ENCODE assay signal across 8 mouse cellular contexts in genomic region chr10:5786923-5787322, GRCm38 (mm10). TPM values are rescaled to one million over a fixed set of nuclear protein-coding genes. Genes with fewer than 3 reads are reported as not detected.
DNase-seq lines count a peak whose midpoint lies in the region; ATAC-seq and TF ChIP-seq lines count a peak whose summit lies in the region.

No protein-coding gene starts in this region.

- peak; percentile 76 for TF ChIP-seq CTCF in lung, embryonic 14.5 days (IDR thresholded peaks at IDR 0.05; ENCODE audit: low read depth)

- H3K36me3 ChIP-seq in midbrain, embryonic 11.5 days (ENCODE audit: control insufficient read depth, insufficient read depth, low read length), result no peaks in the 10 kb centered on the region
- H3K36me3 ChIP-seq in midbrain, embryonic 16.5 days (ENCODE audit: control insufficient read depth, insufficient read depth, low read length), result no peaks in the 10 kb centered on the region
- no peaks in the 10 kb centered on the region for H3K36me3 ChIP-seq in lung, embryonic 14.5 days (ENCODE audit: insufficient read depth)

- H3K9ac ChIP-seq in midbrain, embryonic 11.5 days (ENCODE audit: low read length), result no peak overlapping the region
- no peak overlapping the region for H3K9ac ChIP-seq in midbrain, embryonic 16.5 days (ENCODE audit: low read depth, low read length)
- no peak overlapping the region for H3K9ac ChIP-seq in lung, embryonic 14.5 days

- WGBS in midbrain, embryonic 11.5 days, result 26% methylated on average over 4 of the region's 4 CpGs
- 28% methylated on average over 4 of the region's 4 CpGs for WGBS in midbrain, embryonic 16.5 days
- WGBS in lung, embryonic 14.5 days, result 23% methylated on average over 4 of the region's 4 CpGs

- H3K4me1 ChIP-seq in midbrain, embryonic 11.5 days (ENCODE audit: control insufficient read depth, insufficient read depth, low read length), result no peaks in the 10 kb centered on the region
- no peaks in the 10 kb centered on the region for H3K4me1 ChIP-seq in midbrain, embryonic 16.5 days (ENCODE audit: control insufficient read depth, insufficient read depth, low read length)
- no peaks in the 10 kb centered on the region for H3K4me1 ChIP-seq in lung, embryonic 14.5 days (ENCODE audit: insufficient read depth)

- ATAC-seq in frontal cortex, adult (ENCODE audit: low TSS enrichment), result peak; percentile 94; the same call in 1 of the 2 replicates
- ATAC-seq in midbrain, embryonic 11.5 days (ENCODE audit: low FRiP score), result peak; percentile 50; the same call in 1 of the 2 replicates
- ATAC-seq in midbrain, embryonic 16.5 days, result no peak
- no peak for ATAC-seq in lung, embryonic 14.5 days (ENCODE audit: insufficient read depth)

- H3K4me2 ChIP-seq in midbrain, embryonic 11.5 days, result no peak overlapping the region
- H3K4me2 ChIP-seq in midbrain, embryonic 16.5 days (ENCODE audit: low read length), result no peak overlapping the region
- H3K4me2 ChIP-seq in lung, embryonic 14.5 days, result no peak overlapping the region

- no peaks in the 10 kb centered on the region for H3K27me3 ChIP-seq in midbrain, embryonic 11.5 days (ENCODE audit: control insufficient read depth, insufficient read depth, low read length)
- no peaks in the 10 kb centered on the region for H3K27me3 ChIP-seq in midbrain, embryonic 16.5 days (ENCODE audit: control insufficient read depth, insufficient read depth, low read depth, low read length)
- no peaks in the 10 kb centered on the region for H3K27me3 ChIP-seq in lung, embryonic 14.5 days (ENCODE audit: insufficient read depth, low read length)

- H3K4me3 ChIP-seq in midbrain, embryonic 11.5 days (ENCODE audit: low read depth, low read length), result no peak overlapping the region
- H3K4me3 ChIP-seq in midbrain, embryonic 16.5 days (ENCODE audit: low read depth, low read length), result no peak overlapping the region
- no peak overlapping the region for H3K4me3 ChIP-seq in lung, embryonic 14.5 days (ENCODE audit: low read depth, low read length)

- H3K9me3 ChIP-seq in midbrain, embryonic 11.5 days (ENCODE audit: control insufficient read depth, low read length), result no peaks in the 10 kb centered on the region
- no peaks in the 10 kb centered on the region for H3K9me3 ChIP-seq in midbrain, embryonic 16.5 days (replicated peaks; ENCODE audit: control insufficient read depth, low read length, poor library complexity, severe bottlenecking)
- no peaks in the 10 kb centered on the region for H3K9me3 ChIP-seq in lung, embryonic 14.5 days (ENCODE audit: low read depth, low read length)

- no peak for DNase-seq in frontal cortex, postnatal 25 days (ENCODE audit: low spot score in 2 of 2)
- DNase-seq in midbrain, embryonic 11.5 days (ENCODE audit: low spot score, missing footprints), result no peak
- peak; percentile 34 for DNase-seq in adrenal gland, postnatal 14 days
- peak; percentile 53 for DNase-seq in lung, embryonic 14.5 days
- DNase-seq in urinary bladder, adult 2 months (ENCODE audit: low spot score), result no peak
- DNase-seq in spleen, postnatal 14 days (ENCODE audit: low spot score in 2 of 2), result no peak

- H3K27ac ChIP-seq in midbrain, embryonic 11.5 days (ENCODE audit: low read depth, low read length), result no peak overlapping the region
- no peak overlapping the region for H3K27ac ChIP-seq in midbrain, embryonic 16.5 days (ENCODE audit: low read length)
- no peak overlapping the region for H3K27ac ChIP-seq in lung, embryonic 14.5 days (ENCODE audit: low read depth)

RNA-seq across cellular contexts. Expression of gene Fbxo5, which starts 18.5 kb away (rescaled TPM):
- 94.5 and 96.7 TPM in 2 replicates for polyA plus RNA-seq in midbrain, embryonic 11.5 days (2014; fragmentation: Nextera tagmentation; extraction: Ambion mirVana)
- 10.1 and 11.1 TPM in 2 replicates for polyA plus RNA-seq in midbrain, embryonic 16.5 days (2015; fragmentation: Nextera tagmentation; extraction: Ambion mirVana)
- total RNA-seq in adrenal gland, postnatal 14 days (2021), result 6.3 and 8.6 TPM in 2 replicates
- 90.7 and 91.0 TPM in 2 replicates for polyA plus RNA-seq in lung, embryonic 14.5 days (2014; fragmentation: Nextera tagmentation; extraction: Ambion mirVana)
- polyA plus RNA-seq in urinary bladder, adult 2 months (2012; rRNA removed), result 5.2 and 5.6 TPM in 2 replicates

RNA-seq across cellular contexts. Expression of gene Mtrf1l, which starts 36.8 kb away (rescaled TPM):
- polyA plus RNA-seq in midbrain, embryonic 11.5 days (2014; fragmentation: Nextera tagmentation; extraction: Ambion mirVana), result 16.2 and 17.0 TPM in 2 replicates
- polyA plus RNA-seq in midbrain, embryonic 16.5 days (2015; fragmentation: Nextera tagmentation; extraction: Ambion mirVana), result 7.9 and 11.1 TPM in 2 replicates
- 11.9 and 13.5 TPM in 2 replicates for total RNA-seq in adrenal gland, postnatal 14 days (2021)
- polyA plus RNA-seq in lung, embryonic 14.5 days (2014; fragmentation: Nextera tagmentation; extraction: Ambion mirVana), result 17.8 and 19.0 TPM in 2 replicates
- 5.8 and 7.4 TPM in 2 replicates for polyA plus RNA-seq in urinary bladder, adult 2 months (2012; rRNA removed)

Comparison
In these comparisons a context has a peak if more than half of its experiments do, and no peak if none do; other contexts are left out.
1. ATAC-seq: peak in frontal cortex, adult (single experiment) and midbrain, embryonic 11.5 days (single experiment); none in midbrain, embryonic 16.5 days (single experiment) and lung, embryonic 14.5 days (single experiment).
2. DNase-seq: peak in adrenal gland, postnatal 14 days (single experiment) and lung, embryonic 14.5 days (single experiment); none in frontal cortex, postnatal 25 days (0 of 2), midbrain, embryonic 11.5 days (single experiment), urinary bladder, adult 2 months (single experiment) and spleen, postnatal 14 days (0 of 2).